Mouse (Mus musculus): ENCODE data around the gene Dcst2. TPM values are rescaled to one million over a fixed set of nuclear protein-coding genes. Genes with fewer than 3 reads are reported as not detected.

Gene Dcst2
- total RNA-seq, 1 experiment from 2014 or later = not detected

GRCm38 (mm10) chr3:89354816-89355511, 6.8 kb upstream of the Dcst2 start:
- no peak for ATAC-seq (ENCODE audit: extremely low read depth, insufficient number of reproducible peaks, low FRiP score, poor library complexity, severe bottlenecking)

GRCm38 (mm10) chr3:89355512-89355902, 6.3 kb upstream of the Dcst2 start:
- no peak for ATAC-seq (ENCODE audit: extremely low read depth, insufficient number of reproducible peaks, low FRiP score, poor library complexity, severe bottlenecking)

GRCm38 (mm10) chr3:89356029-89356428, 5.7 kb upstream of the Dcst2 start:
- ATAC-seq (ENCODE audit: extremely low read depth, insufficient number of reproducible peaks, low FRiP score, poor library complexity, severe bottlenecking) = no peak

GRCm38 (mm10) chr3:89359630-89360029, 2.1 kb upstream of the Dcst2 start:
- ATAC-seq (ENCODE audit: extremely low read depth, insufficient number of reproducible peaks, low FRiP score, poor library complexity, severe bottlenecking) = no peak

GRCm38 (mm10) chr3:89360237-89360636, 1.5 kb upstream of the Dcst2 start:
- ATAC-seq (ENCODE audit: extremely low read depth, insufficient number of reproducible peaks, low FRiP score, poor library complexity, severe bottlenecking) = no peak

GRCm38 (mm10) chr3:89364631-89365030, 2.9 kb downstream of the Dcst2 start:
- ATAC-seq (ENCODE audit: extremely low read depth, insufficient number of reproducible peaks, low FRiP score, poor library complexity, severe bottlenecking) = no peak

- no peak for ATAC-seq (ENCODE audit: extremely low read depth, insufficient number of reproducible peaks, low FRiP score, poor library complexity, severe bottlenecking)
These were observed 3.3 kb downstream of the Dcst2 start, which contains the start of gene Dcst1 for GRCm38 (mm10) chr3:89365153-89365485. TSS of gene Dcst1 (minus strand) at chr3:89365253.

GRCm38 (mm10) chr3:89365486-89366414, 4.0 kb downstream of the Dcst2 start:
- ATAC-seq (ENCODE audit: extremely low read depth, insufficient number of reproducible peaks, low FRiP score, poor library complexity, severe bottlenecking) = no peak

- no peak for ATAC-seq (ENCODE audit: extremely low read depth, insufficient number of reproducible peaks, low FRiP score, poor library complexity, severe bottlenecking)
These were observed 5.6 kb downstream of the Dcst2 start for GRCm38 (mm10) chr3:89367338-89367737.

- ATAC-seq (ENCODE audit: extremely low read depth, insufficient number of reproducible peaks, low FRiP score, poor library complexity, severe bottlenecking) = no peak
These were observed 11.9 kb downstream of the Dcst2 start for GRCm38 (mm10) chr3:89373581-89374231.

GRCm38 (mm10) chr3:89377831-89378230, 16.1 kb downstream of the Dcst2 start:
- ATAC-seq (ENCODE audit: extremely low read depth, insufficient number of reproducible peaks, low FRiP score, poor library complexity, severe bottlenecking) = no peak

- ATAC-seq (ENCODE audit: extremely low read depth, insufficient number of reproducible peaks, low FRiP score, poor library complexity, severe bottlenecking) = peak; percentile 57
These were observed 16.8 kb downstream of the Dcst2 start for GRCm38 (mm10) chr3:89378394-89379067.

GRCm38 (mm10) chr3:89379388-89380131, 17.8 kb downstream of the Dcst2 start:
- ATAC-seq (ENCODE audit: extremely low read depth, insufficient number of reproducible peaks, low FRiP score, poor library complexity, severe bottlenecking) = 0 out of 2 replicates have a peak, but pooled peaks have one; percentile 7

- no peak for ATAC-seq (ENCODE audit: extremely low read depth, insufficient number of reproducible peaks, low FRiP score, poor library complexity, severe bottlenecking)
These were observed 18.5 kb downstream of the Dcst2 start for GRCm38 (mm10) chr3:89380291-89380690.

GRCm38 (mm10) chr3:89380711-89381110, 18.9 kb downstream of the Dcst2 start:
- ATAC-seq (ENCODE audit: extremely low read depth, insufficient number of reproducible peaks, low FRiP score, poor library complexity, severe bottlenecking) = no peak

GRCm38 (mm10) chr3:89381233-89381632, 19.5 kb downstream of the Dcst2 start:
- ATAC-seq (ENCODE audit: extremely low read depth, insufficient number of reproducible peaks, low FRiP score, poor library complexity, severe bottlenecking) = no peak

GRCm38 (mm10) chr3:89382033-89382882, 20.5 kb downstream of the Dcst2 start:
- no peak for ATAC-seq (ENCODE audit: extremely low read depth, insufficient number of reproducible peaks, low FRiP score, poor library complexity, severe bottlenecking)

GRCm38 (mm10) chr3:89382950-89383349, 21.2 kb downstream of the Dcst2 start:
- ATAC-seq (ENCODE audit: extremely low read depth, insufficient number of reproducible peaks, low FRiP score, poor library complexity, severe bottlenecking) = no peak

All from neutrophil, adult 5-6 weeks (primary cell).